Mouse (Mus musculus) neural tube, embryonic 11.5 days (tissue): ENCODE measurements around the gene Mrps12. TPM values are rescaled to one million over a fixed set of nuclear protein-coding genes. Genes with fewer than 3 reads are reported as not detected.

Experiments
- ATAC-seq: fragments of 200-750 bp; cut with Nextera tagmentation; 2 replicates; pipeline ENCODE4 v1.8.0; 2017; ENCODE audit warnings: moderate number of reproducible peaks, mild to moderate bottlenecking, moderate TSS enrichment, moderate library complexity; ENCODE audit not compliant: insufficient read depth, low FRiP score, low TSS enrichment
- DNase-seq: peaks from one replicate; pipeline ENCODE4 v3.0.0-alpha.2; 2015; ENCODE audit warnings: low spot score
- H3K27ac ChIP-seq: fragments of 300-500 bp; sonication (generic); 2 replicates; pipeline ENCODE4 v1.5.1; 2014; ENCODE audit warnings: low read depth, mild to moderate bottlenecking, low read length
- H3K27me3 ChIP-seq: fragments of 300-500 bp; sonication (generic); 2 replicates; pipeline ENCODE4 v1.6.1; 2014; ENCODE audit warnings: mild to moderate bottlenecking, low read length, mixed read lengths; ENCODE audit not compliant: control insufficient read depth, insufficient read depth
- H3K36me3 ChIP-seq: fragments of 300-500 bp; sonication (generic); 2 replicates; pipeline ENCODE4 v1.6.1; 2014; ENCODE audit warnings: mild to moderate bottlenecking, low read length, moderate library complexity, mixed read lengths; ENCODE audit not compliant: control insufficient read depth, insufficient read depth
- H3K4me1 ChIP-seq: fragments of 300-500 bp; sonication (generic); 2 replicates; pipeline ENCODE4 v1.6.1; 2014; ENCODE audit warnings: low read length, mixed read lengths; ENCODE audit not compliant: control insufficient read depth, insufficient read depth
- H3K4me2 ChIP-seq: fragments of 300-500 bp; sonication (generic); 2 replicates; pipeline ENCODE4 v1.6.1; 2014; ENCODE audit warnings: low read depth, mild to moderate bottlenecking, moderate library complexity
- H3K4me3 ChIP-seq: fragments of 300-500 bp; sonication (generic); 2 replicates; pipeline ENCODE4 v1.5.1; 2014; ENCODE audit warnings: low read depth, low read length
- H3K9ac ChIP-seq: fragments of 300-500 bp; sonication (generic); 2 replicates; pipeline ENCODE4 v1.6.1; 2014; ENCODE audit warnings: mild to moderate bottlenecking, low read length
- H3K9me3 ChIP-seq: fragments of 300-500 bp; sonication (generic); 2 replicates; pipeline ENCODE4 v1.6.1; 2016; ENCODE audit warnings: low read length; ENCODE audit not compliant: control insufficient read depth
- WGBS: fragments of 180-500 bp; shearing (Covaris S2); extraction: QIAGEN DNeasy Blood & Tissue Kit; methylation state at CpG from one replicate; pipeline ENCODE4 v1.1.7; 2014; 5-methylcytosine and 5-hydroxymethylcytosine counted together
- polyA plus RNA-seq: library from polyadenylated mRNA; unstranded; fragments of >200 nt; fragmentation: Nextera tagmentation; extraction: Ambion mirVana; gene quantifications from 2 replicates; pipeline ENCODE4 v1.2.1, GENCODE M21; 2014

Mrps12 gene
- polyA plus RNA-seq, 1 experiment from 2014 or later = 128 TPM

DNA sequence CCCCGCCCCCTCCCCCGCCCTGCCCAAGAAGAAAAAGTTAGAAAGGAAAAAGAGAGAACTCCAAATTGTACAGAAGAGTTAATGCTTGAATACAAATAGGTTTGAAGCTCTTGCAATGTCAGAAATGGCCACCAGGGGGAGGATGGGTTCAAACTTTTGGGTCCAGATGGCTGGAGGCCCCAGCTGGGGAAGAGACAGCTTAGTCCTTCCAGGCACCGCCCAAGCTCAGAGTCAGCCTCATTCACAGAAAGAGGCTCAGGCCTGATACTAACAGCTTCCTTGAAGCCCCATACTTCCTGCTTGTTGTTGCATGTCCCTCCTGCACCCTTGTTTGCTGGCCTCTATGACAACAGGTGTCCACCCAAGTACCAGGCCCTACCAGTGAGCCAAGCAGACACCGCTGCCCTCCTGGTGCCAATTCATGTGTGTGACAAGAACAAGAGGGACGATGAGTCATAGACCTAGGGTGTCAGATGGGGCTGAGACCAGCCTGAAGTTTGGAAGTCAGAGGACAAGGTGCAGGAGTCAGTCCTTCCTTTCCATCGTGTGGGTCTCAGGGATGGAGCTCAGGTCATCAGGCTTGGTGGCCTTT is 38.5 kb upstream of the Mrps12 start:
- H3K9ac ChIP-seq = no peak overlapping the region
- no peak overlapping the region for H3K27ac ChIP-seq
- no peak overlapping the region for H3K4me3 ChIP-seq
- peaks cover 2% of the 10 kb centered on the region; the same call in 1 of the 2 replicates for H3K36me3 ChIP-seq
- ATAC-seq (no peak), DNase-seq (peak; percentile 81)
- H3K9me3 ChIP-seq = no peaks in the 10 kb centered on the region
- H3K4me2 ChIP-seq = no peak overlapping the region
- no peaks in the 10 kb centered on the region for H3K27me3 ChIP-seq
- WGBS = 48% methylated on average over 6 of the region's 6 CpGs
- no peaks in the 10 kb centered on the region for H3K4me1 ChIP-seq

DNA sequence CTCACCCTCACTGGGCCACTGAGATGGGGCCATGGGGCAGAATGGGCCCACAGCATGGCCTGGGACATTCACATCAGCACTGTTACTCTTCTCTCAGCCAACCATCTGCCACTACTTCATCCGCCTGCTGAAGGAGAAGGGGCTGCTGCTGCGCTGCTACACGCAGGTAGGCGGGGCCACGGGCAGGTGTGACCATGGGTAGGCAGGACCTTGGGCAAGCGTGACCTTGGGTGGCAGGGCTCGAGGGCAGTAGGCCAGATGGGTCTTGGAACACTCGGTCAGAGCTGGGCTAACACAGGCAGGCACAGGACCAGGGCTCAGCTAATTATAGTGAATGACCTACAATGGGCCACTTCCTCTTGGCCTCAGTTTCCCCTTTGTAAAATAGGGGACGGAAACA is 37.2 kb upstream of the Mrps12 start:
- ATAC-seq (no peak), DNase-seq (no peak)
- Histone ChIP-seq H3K4me2 (no peak overlapping the region), H3K4me3 (no peak overlapping the region), H3K9me3 (no peaks in the 10 kb centered on the region), H3K9ac (no peak overlapping the region), H3K36me3 (peaks cover 2% of the 10 kb centered on the region; the same call in 1 of the 2 replicates), H3K27me3 (no peaks in the 10 kb centered on the region), H3K27ac (no peak overlapping the region), H3K4me1 (no peaks in the 10 kb centered on the region)
- 81% methylated on average over 9 of the region's 9 CpGs for WGBS

DNA sequence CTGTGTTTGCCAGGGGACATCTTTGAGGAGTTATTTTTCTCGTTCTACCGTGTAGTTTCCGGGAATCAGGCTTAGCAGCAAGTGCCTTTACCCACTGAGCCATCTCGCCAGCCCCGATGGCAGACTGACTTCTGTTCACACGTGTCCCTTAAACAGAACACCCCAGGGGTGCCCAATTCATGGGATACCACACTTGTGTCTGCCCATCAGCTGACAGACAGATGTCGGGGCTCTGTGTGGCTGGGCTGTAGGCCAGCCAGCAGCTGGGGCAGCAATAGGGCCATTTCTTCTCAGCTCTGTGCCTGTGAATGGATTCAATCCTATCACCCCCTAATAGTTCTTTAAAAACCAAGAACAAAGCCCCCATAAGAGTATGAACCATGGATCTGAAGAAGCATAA is 33.5 kb upstream of the Mrps12 start:
- DNase-seq = no peak
- H3K4me2 ChIP-seq = no peak overlapping the region
- 83% methylated on average over 7 of the region's 7 CpGs for WGBS
- H3K27me3 ChIP-seq = no peaks in the 10 kb centered on the region
- H3K9ac ChIP-seq = no peak overlapping the region
- no peaks in the 10 kb centered on the region for H3K4me1 ChIP-seq
- H3K27ac ChIP-seq = no peak overlapping the region
- H3K9me3 ChIP-seq = no peaks in the 10 kb centered on the region
- ATAC-seq = no peak
- no peak overlapping the region for H3K4me3 ChIP-seq
- no peaks in the 10 kb centered on the region for H3K36me3 ChIP-seq

- no peak overlapping the region for H3K4me3 ChIP-seq
- no peaks in the 10 kb centered on the region for H3K27me3 ChIP-seq
- H3K4me2 ChIP-seq = no peak overlapping the region
- 67% methylated on average over 12 of the region's 12 CpGs for WGBS
- H3K9ac ChIP-seq = no peak overlapping the region
- ATAC-seq (peak; percentile 53; the same call in 1 of the 2 replicates), DNase-seq (no peak)
- H3K27ac ChIP-seq = no peak overlapping the region
- no peaks in the 10 kb centered on the region for H3K36me3 ChIP-seq
- H3K9me3 ChIP-seq = no peaks in the 10 kb centered on the region
- no peaks in the 10 kb centered on the region for H3K4me1 ChIP-seq
These were observed 32.5 kb upstream of the Mrps12 start for GRCm38 (mm10) chr7:28774164-28774563.

- ATAC-seq = no peak
- Histone ChIP-seq H3K27ac (no peak overlapping the region), H3K4me1 (no peaks in the 10 kb centered on the region), H3K27me3 (no peaks in the 10 kb centered on the region), H3K36me3 (no peaks in the 10 kb centered on the region), H3K9me3 (no peaks in the 10 kb centered on the region), H3K4me2 (no peak overlapping the region), H3K4me3 (no peak overlapping the region), H3K9ac (no peak overlapping the region)
- WGBS = 80% methylated on average over 3 of the region's 3 CpGs
- DNase-seq = no peak
These were observed 31.5 kb upstream of the Mrps12 start for GRCm38 (mm10) chr7:28773163-28773562.

GRCm38 (mm10) chr7:28771867-28772266 is 30.2 kb upstream of the Mrps12 start:
- H3K9ac ChIP-seq = no peak overlapping the region
- no peak overlapping the region for H3K27ac ChIP-seq
- ATAC-seq (no peak), DNase-seq (no peak)
- H3K4me1 ChIP-seq = 0 out of 2 replicates have a peak, but pooled peaks cover 2% of the 10 kb centered on the region
- H3K9me3 ChIP-seq = no peaks in the 10 kb centered on the region
- WGBS = 92% methylated on average over 11 of the region's 11 CpGs
- no peaks in the 10 kb centered on the region for H3K36me3 ChIP-seq
- no peak overlapping the region for H3K4me3 ChIP-seq
- no peaks in the 10 kb centered on the region for H3K27me3 ChIP-seq
- H3K4me2 ChIP-seq = no peak overlapping the region

DNA sequence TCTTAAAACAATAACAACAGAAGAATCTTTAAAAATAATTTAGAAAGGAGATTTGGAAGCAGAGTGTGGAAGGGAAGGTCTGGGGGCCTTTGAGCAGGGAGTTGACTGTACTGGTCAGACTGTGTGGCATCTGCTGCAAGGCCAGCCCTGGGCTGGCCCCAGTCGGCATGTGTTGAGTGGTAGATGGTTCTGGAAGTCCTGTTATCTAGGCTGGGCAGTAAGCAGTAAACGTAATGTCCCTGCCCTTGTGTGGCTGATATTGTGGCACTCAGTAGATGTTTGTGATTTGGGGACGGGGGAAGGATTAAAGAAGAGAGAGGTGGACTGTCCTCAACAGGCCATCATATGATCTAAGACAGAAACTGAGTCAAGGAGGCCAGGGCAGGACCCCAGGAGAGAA is 28.7 kb upstream of the Mrps12 start:
- no peak for DNase-seq

GRCm38 (mm10) chr7:28769414-28769958 is 27.9 kb upstream of the Mrps12 start:
- Histone ChIP-seq H3K27me3 (no peaks in the 10 kb centered on the region), H3K9ac (no peak overlapping the region), H3K4me2 (no peak overlapping the region), H3K4me1 (peaks cover 5% of the 10 kb centered on the region; the same call in 1 of the 2 replicates), H3K9me3 (no peaks in the 10 kb centered on the region), H3K36me3 (no peaks in the 10 kb centered on the region), H3K27ac (no peak overlapping the region), H3K4me3 (no peak overlapping the region)
- ATAC-seq = no peak
- WGBS = 95% methylated on average over 9 of the region's 9 CpGs
- DNase-seq = no peak

More for the DNA sequence above, 28.7 kb upstream of the Mrps12 start:
- Histone ChIP-seq H3K36me3 (no peaks in the 10 kb centered on the region), H3K27me3 (no peaks in the 10 kb centered on the region), H3K4me3 (no peak overlapping the region), H3K27ac (no peak overlapping the region), H3K9me3 (no peaks in the 10 kb centered on the region), H3K4me1 (peaks cover 5% of the 10 kb centered on the region; the same call in 1 of the 2 replicates), H3K4me2 (no peak overlapping the region), H3K9ac (no peak overlapping the region)
- no peak for ATAC-seq
- WGBS = 92% methylated on average over 3 of the region's 3 CpGs

- H3K27ac ChIP-seq = no peak within 1 kb of the TSS
- peaks cover 5% of the 10 kb centered on the region; the same call in 1 of the 2 replicates for H3K4me1 ChIP-seq
- WGBS = 68% methylated on average over 7 of the region's 7 CpGs
- no peaks in the 10 kb centered on the region for H3K27me3 ChIP-seq
- H3K9me3 ChIP-seq = no peaks in the 10 kb centered on the region
- peak within 1 kb of the TSS; percentile 67 for H3K9ac ChIP-seq
- DNase-seq (no peak), ATAC-seq (no peak)
- H3K4me3 ChIP-seq = peak within 1 kb of the TSS; percentile 66
- H3K36me3 ChIP-seq = no peaks in the 10 kb centered on the region
- H3K4me2 ChIP-seq = peak within 1 kb of the TSS; percentile 47
These were observed 25.9 kb upstream of the Mrps12 start, which contains the start of gene Nfkbib for GRCm38 (mm10) chr7:28767462-28767965. TSS of gene Nfkbib (minus strand) at chr7:28767512.
